Mouse (Mus musculus) midbrain, postnatal 0 days (tissue): Measurements from ENCODE around the gene Nalcn. TPM values are rescaled to one million over a fixed set of nuclear protein-coding genes. Genes with fewer than 3 reads are reported as not detected.

Experiments used
- ATAC-seq: fragments of 200-750 bp; cut with Nextera tagmentation; 2 replicates; pipeline ENCODE4 v1.8.0; 2017; ENCODE audit warnings: moderate number of reproducible peaks, mild to moderate bottlenecking, moderate TSS enrichment, moderate library complexity; ENCODE audit not compliant: low FRiP score
- DNase-seq: peaks from one replicate; pipeline ENCODE4 v3.0.0-alpha.2; 2015; ENCODE audit warnings: low spot score
- H3K27ac ChIP-seq: fragments of 300-500 bp; sonication (generic); 2 replicates; pipeline ENCODE4 v1.5.1; 2014; ENCODE audit warnings: low read depth, mild to moderate bottlenecking, low read length, mixed read lengths
- H3K27me3 ChIP-seq: fragments of 300-500 bp; sonication (generic); 2 replicates; pipeline ENCODE4 v1.6.1; 2014; ENCODE audit warnings: low read length, control low read depth, mixed read lengths; ENCODE audit not compliant: insufficient read depth
- H3K36me3 ChIP-seq: fragments of 300-500 bp; sonication (generic); 2 replicates; pipeline ENCODE4 v1.6.1; 2014; ENCODE audit warnings: low read length, control low read depth, mixed read lengths; ENCODE audit not compliant: insufficient read depth
- H3K4me1 ChIP-seq: fragments of 300-500 bp; sonication (generic); 2 replicates; pipeline ENCODE4 v1.6.1; 2014; ENCODE audit warnings: mild to moderate bottlenecking, control low read depth, antibody characterized with exemption, low read length, mixed read lengths; ENCODE audit not compliant: insufficient read depth
- H3K4me2 ChIP-seq: fragments of 300-500 bp; sonication (generic); 2 replicates; pipeline ENCODE4 v1.6.1; 2014; ENCODE audit warnings: low read depth, mild to moderate bottlenecking, low read length, mixed read lengths; ENCODE audit not compliant: poor library complexity, severe bottlenecking
- H3K4me3 ChIP-seq: fragments of 300-500 bp; sonication (generic); 2 replicates; pipeline ENCODE4 v1.5.1; 2014; ENCODE audit warnings: low read depth, mild to moderate bottlenecking, low read length, moderate library complexity
- H3K9ac ChIP-seq: fragments of 300-500 bp; sonication (generic); replicated peaks from 2 replicates; pipeline ENCODE4 v1.6.1; 2014; ENCODE audit warnings: mild to moderate bottlenecking, low read length, moderate library complexity, mixed read lengths; ENCODE audit not compliant: poor library complexity, severe bottlenecking
- H3K9me3 ChIP-seq: fragments of 300-500 bp; sonication (generic); 2 replicates; pipeline ENCODE4 v1.6.1; 2016; ENCODE audit warnings: low read length, control low read depth
- CTCF ChIP-seq: IDR thresholded peaks from 2 replicates; pipeline ENCODE4 v1.5.1; 2016; ENCODE audit warnings: antibody characterized with exemption, mild to moderate bottlenecking
- WGBS: fragments of 180-500 bp; shearing (Covaris S2); extraction: QIAGEN DNeasy Blood & Tissue Kit; methylation state at CpG from one replicate; pipeline ENCODE4 v1.1.7; 2014; 5-methylcytosine and 5-hydroxymethylcytosine counted together
- polyA plus RNA-seq: library from polyadenylated mRNA; unstranded; fragments of >200 nt; fragmentation: Nextera tagmentation; extraction: Ambion mirVana; gene quantifications from 2 replicates; pipeline ENCODE4 v1.2.1, GENCODE M21; 2015
- total RNA-seq: library from RNA; depleted of rRNA; stranded (reverse); fragments of >200 nt; gene quantifications from 2 replicates; pipeline ENCODE4 v1.2.3, GENCODE M21; 2014

Gene Nalcn
- total and polyA plus RNA-seq, 2 experiments from 2014 or later = 15.0 to 46.5 TPM

- Histone ChIP-seq H3K36me3 (no peaks in the 10 kb centered on the region), H3K9ac (no peak overlapping the region), H3K27ac (no peak overlapping the region), H3K4me2 (no peak overlapping the region), H3K27me3 (no peaks in the 10 kb centered on the region), H3K4me3 (no peak overlapping the region), H3K9me3 (no peaks in the 10 kb centered on the region), H3K4me1 (no peaks in the 10 kb centered on the region)
- DNase-seq (no peak), ATAC-seq (no peak)
- TF ChIP-seq CTCF = no peak
- 92% methylated on average over 4 of the region's 4 CpGs for WGBS
Observed at GRCm38 (mm10) chr14:123575356-123575755, 51.6 kb downstream of the Nalcn start.

- no peaks in the 10 kb centered on the region for H3K27me3 ChIP-seq
- no peaks in the 10 kb centered on the region for H3K36me3 ChIP-seq
- H3K4me2 ChIP-seq = no peak overlapping the region
- no peaks in the 10 kb centered on the region for H3K9me3 ChIP-seq
- DNase-seq = no peak
- no peaks in the 10 kb centered on the region for H3K4me1 ChIP-seq
- no peak overlapping the region for H3K9ac ChIP-seq
- H3K27ac ChIP-seq = no peak overlapping the region
- TF ChIP-seq CTCF = no peak
- H3K4me3 ChIP-seq = no peak overlapping the region
- no peak for ATAC-seq
Observed at GRCm38 (mm10) chr14:123574936-123575335, 52.0 kb downstream of the Nalcn start.

- no peaks in the 10 kb centered on the region for H3K36me3 ChIP-seq
- no peak overlapping the region for H3K9ac ChIP-seq
- H3K27ac ChIP-seq = no peak overlapping the region
- ATAC-seq = no peak
- no peaks in the 10 kb centered on the region for H3K9me3 ChIP-seq
- H3K4me2 ChIP-seq = no peak overlapping the region
- H3K4me1 ChIP-seq = no peaks in the 10 kb centered on the region
- no peaks in the 10 kb centered on the region for H3K27me3 ChIP-seq
- DNase-seq = no peak
- TF ChIP-seq CTCF = no peak
- WGBS = 62% methylated on average over 2 of the region's 2 CpGs
- H3K4me3 ChIP-seq = no peak overlapping the region
Observed at GRCm38 (mm10) chr14:123566599-123566998, 60.3 kb downstream of the Nalcn start.

- H3K9me3 ChIP-seq = no peaks in the 10 kb centered on the region
- H3K9ac ChIP-seq = no peak overlapping the region
- no peaks in the 10 kb centered on the region for H3K27me3 ChIP-seq
- DNase-seq (no peak), ATAC-seq (no peak)
- H3K27ac ChIP-seq = no peak overlapping the region
- H3K36me3 ChIP-seq = no peaks in the 10 kb centered on the region
- no peak overlapping the region for H3K4me3 ChIP-seq
- H3K4me1 ChIP-seq = no peaks in the 10 kb centered on the region
- no peak overlapping the region for H3K4me2 ChIP-seq
- TF ChIP-seq CTCF = no peak
Observed at GRCm38 (mm10) chr14:123555533-123555932, 71.4 kb downstream of the Nalcn start.

- H3K9me3 ChIP-seq = no peaks in the 10 kb centered on the region
- no peak overlapping the region for H3K9ac ChIP-seq
- no peaks in the 10 kb centered on the region for H3K4me1 ChIP-seq
- DNase-seq (peak; percentile 41), ATAC-seq (no peak)
- WGBS = 68% methylated on average over 4 of the region's 4 CpGs
- H3K36me3 ChIP-seq = no peaks in the 10 kb centered on the region
- H3K4me3 ChIP-seq = no peak overlapping the region
- H3K27ac ChIP-seq = no peak overlapping the region
- H3K4me2 ChIP-seq = no peak overlapping the region
- TF ChIP-seq CTCF = no peak
- H3K27me3 ChIP-seq = no peaks in the 10 kb centered on the region
Observed at GRCm38 (mm10) chr14:123554936-123555335, 72.0 kb downstream of the Nalcn start.

- H3K27ac ChIP-seq = no peak overlapping the region
- no peaks in the 10 kb centered on the region for H3K4me1 ChIP-seq
- H3K4me3 ChIP-seq = no peak overlapping the region
- no peak overlapping the region for H3K9ac ChIP-seq
- no peaks in the 10 kb centered on the region for H3K27me3 ChIP-seq
- no peaks in the 10 kb centered on the region for H3K36me3 ChIP-seq
- ATAC-seq = no peak
- H3K9me3 ChIP-seq = no peaks in the 10 kb centered on the region
- H3K4me2 ChIP-seq = no peak overlapping the region
- no peak for DNase-seq
- TF ChIP-seq CTCF = peak; percentile 37; the same call in 1 of the 2 replicates
Observed at GRCm38 (mm10) chr14:123542362-123542761, 84.6 kb downstream of the Nalcn start.
